Mouse (Mus musculus) monocyte, adult 2 months (primary cell): ENCODE measurements around the gene Palb2.
"Not testable (repeated sequence)": the region's sequence is repeated elsewhere in the genome, so short reads cannot be mapped to it uniquely, and the experiment has no call there.

ENCODE experiments used
- DNase-seq, 2 experiments: peaks; one replicate each; pipeline ENCODE4 v3.0.0; 2022; ENCODE audit warnings: low spot score in 2 of 2, low read depth in 1 of 2

Palb2 gene

GRCm38 (mm10) chr7:122101014-122101746 lies 31.6 kb downstream of the Palb2 start:
- not testable (repeated sequence) for DNase-seq

DNA sequence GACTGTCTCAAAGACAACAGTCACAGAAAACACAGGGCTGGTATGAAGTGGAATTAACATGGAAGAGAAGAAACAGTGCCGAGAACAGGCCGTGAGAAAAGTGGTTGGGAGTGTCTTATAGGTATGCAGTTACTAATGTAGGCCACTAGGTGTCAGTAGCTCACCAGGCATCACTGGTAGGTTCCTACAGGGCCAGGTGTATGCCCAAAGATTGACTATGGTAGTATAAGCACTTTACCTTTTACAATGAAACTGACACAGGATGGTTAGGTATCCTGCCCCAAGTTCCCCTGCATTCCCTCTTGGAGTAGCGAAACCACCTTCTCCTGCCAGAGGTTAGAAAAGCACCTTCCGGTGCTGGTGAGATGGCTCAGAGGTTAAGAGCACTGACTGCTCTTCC lies 33.6 kb downstream of the Palb2 start:
- DNase-seq, result no peak

DNA sequence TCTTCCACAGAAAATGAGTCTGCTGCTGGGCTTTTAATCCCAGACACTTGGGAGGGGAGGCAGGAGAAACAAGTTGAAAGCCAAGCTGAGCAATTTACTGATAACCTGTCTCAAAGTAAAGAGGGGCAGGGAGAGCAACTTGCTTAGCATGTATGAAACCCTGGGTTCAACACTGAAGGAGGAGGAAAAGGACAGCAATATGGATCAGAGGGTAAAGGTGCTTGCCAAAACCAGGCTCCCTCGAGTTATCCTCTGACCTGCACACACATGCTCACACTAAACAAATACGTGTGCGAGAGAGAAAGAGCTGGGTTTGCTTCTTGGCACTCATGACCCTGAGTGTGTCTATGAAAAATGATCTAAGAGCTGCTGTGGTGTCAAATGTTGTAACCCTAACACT lies 34.8 kb downstream of the Palb2 start:
- DNase-seq, result no peak

DNA sequence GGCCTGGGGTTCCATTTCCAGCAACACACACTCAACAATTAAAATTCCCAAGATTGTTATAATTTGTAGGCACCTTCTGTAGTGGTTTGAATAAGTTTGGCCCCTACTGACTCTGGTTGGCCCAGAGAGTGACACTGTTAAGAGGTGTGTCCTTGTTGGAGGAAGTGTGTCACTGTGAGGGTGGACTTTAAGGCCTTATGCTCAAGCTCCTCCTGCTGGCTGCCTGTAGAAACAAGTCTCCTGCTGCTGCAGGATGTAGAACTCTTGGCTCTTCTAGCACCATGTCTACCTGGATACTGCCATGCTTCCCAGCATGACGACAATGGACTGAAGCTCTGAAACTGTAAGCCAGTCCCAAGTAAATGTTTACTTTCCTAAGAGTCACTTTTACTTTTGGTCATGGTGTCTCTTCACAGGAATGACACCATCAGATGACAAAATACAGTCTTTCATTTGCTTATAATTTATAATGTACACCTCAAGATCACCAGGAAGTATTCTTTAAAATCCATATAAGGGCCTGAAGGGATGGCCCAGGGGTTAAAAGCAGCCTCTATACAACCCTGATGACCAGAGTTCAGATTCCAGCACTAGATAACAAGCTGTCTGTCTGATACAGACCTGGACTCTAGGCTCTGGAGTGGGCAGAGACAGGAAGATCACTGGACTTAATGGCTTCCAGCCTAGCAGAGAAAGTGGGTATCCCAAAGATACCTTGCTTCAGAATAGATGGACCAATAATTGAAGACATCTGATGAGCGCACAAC lies 38.0 kb downstream of the Palb2 start:
- no peak for DNase-seq

DNA sequence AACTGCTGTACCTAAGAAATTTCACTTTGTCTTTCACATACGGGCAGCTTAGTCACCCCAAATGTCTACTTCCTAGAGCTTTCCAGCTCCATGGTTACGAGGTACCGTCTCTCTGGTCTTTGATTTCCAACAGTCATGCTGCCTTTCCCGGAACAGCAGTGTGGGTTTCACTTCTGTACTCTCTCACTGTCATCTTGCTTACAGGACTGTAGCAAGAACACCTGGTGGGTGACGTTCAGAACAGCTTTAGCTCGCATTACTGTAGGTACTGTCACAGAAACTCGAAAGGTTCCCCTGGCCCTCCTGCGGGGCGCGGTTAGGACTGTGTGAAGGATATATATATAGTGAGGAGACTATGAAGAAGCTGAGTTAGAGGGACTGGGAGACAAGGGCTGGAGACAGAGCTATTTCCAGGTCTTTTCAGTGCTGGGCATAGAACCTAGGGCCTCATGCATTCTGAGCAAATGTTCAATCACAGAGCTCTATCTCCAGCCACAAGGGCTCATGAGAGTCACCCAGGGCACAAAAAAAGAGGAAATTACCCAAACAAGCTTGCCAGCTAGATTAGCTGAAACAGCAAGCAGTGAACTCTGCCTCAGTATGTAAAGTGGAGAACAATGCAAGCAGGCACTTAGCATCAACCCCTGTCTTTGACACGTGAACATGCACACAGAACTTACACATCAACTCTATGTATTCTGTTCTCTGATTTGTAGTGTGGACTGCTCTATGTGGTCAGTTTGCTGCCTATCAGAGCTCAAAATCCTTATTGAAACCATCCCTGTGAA lies 45.4 kb downstream of the Palb2 start:
- no peak for DNase-seq

GRCm38 (mm10) chr7:122081071-122081470 lies 51.7 kb downstream of the Palb2 start:
- DNase-seq, result no peak

DNA sequence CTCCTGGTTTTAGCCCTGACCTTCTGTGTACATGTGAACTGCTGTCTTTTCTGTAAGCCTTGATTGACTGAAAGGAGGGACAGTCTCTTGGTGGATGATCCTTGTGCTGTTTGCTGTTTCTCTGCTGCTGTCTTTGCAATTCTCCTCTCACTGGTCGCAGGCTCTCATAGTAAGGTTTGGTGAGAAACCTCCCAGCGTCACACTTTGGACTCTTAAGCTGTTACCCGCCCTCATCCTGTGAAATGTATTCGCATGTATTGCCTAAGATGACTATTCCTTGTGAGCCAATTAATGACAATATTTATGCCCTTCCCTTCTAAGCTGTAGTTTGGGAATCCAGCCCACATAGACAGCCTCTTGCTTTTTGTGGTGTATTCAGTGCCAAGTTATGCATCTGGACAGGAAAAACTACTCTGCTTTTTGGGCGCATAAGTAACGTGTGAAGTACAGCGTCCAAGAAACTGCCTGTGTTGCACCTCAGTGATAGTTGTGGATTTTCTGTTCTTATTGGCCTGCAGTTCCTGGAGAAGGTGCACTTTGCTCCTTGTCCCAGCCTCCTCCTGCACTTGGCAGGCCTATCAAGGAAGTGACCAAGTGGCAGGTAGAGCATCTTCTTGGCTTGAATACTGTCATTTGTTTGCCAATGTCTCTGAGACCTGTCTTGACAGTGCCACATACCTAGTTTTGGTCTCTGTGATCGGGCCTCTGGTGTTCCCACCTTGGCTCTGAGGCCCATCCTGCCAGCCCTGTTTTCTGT lies 52.8 kb downstream of the Palb2 start:
- DNase-seq, result no peak

DNA sequence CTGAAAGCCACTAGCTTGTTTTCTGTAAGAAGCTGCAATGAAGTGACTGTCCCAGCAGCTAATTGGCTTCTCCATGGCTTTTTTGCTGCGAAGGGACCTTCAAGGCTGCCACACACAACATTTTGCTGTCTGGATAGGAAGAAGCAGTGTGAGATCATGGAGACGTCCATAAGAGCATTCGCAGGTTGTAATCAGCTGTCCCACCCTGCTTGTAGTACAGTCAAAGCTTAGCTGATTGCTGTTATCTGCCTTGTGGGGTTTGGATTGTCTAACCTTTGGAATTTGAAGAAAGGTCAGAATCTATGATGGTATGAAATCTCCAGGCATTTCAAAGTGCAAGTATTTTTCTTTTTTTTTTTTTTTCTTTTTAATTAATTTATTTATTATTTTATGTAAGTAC lies 58.4 kb downstream of the Palb2 start:
- DNase-seq, result no peak

DNA sequence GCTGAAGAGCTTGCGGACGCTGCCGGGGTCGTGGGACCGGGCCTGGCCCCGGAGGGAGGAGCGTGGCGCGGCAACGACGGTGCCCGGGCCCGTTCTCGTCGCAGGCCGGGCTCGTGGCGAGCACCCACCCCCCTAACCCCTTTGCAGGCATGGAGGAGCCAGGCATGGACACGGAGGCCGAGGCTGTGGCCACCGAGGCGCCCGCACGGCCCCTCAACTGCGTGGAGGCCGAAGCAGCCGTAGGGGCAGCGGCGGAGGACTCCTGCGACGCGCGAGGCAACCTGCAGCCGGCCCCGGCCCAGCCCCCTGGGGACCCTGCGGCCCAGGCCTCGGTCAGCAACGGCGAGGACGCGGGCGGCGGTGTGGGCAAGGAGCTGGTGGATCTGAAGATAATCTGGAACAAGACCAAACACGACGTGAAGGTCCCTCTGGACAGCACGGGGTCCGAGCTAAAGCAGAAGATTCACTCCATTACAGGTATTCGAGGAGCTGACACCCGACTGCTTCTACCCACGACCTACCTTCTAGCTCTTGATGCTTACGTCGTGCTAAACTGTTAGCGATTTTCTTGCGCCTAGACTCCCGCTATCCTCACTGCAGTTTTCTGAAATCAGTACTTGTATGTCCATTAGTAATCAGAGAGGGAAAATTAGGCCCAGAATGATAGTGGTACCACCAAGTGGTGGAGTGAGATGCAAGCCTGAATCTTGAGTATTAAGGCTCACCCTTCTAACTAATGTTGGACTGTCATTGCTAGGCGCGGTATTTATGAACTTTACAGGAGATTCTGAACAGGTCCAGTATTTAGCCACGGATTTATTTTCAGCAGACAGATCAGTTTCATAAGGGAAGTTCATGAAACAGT lies 65.0 kb downstream of the Palb2 start:
- DNase-seq, result no peak

DNA sequence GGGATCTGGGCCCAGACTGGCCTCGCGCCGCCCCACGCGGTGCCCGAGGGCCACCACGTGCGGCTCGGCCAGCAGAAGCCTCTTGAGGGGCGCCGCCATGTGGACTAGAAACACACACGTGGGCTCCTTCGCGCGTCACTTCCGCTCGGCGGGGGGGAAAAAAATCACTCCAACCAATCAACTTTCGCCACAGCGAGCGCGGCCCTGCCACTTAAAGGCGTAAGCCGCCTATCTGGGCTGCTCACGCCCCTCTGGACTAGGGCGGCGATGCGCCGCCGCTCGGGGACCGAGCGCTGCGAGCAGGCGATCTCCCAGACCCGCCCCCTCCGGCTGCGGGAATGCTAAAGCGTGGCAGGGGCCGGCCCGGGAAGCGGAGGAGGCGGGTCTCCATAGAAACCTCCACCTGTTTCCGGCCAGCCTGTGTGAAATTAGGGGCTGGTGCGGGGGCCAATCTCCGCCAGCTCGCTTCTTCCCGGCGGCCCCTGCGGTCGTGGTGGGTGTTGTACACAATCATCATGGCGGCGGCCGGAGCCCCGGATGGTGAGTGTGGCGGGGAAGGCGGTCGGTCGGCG lies 65.8 kb downstream of the Palb2 start, which contains the start of the genes Ubfd1 and Ears2:
Gene Ubfd1, plus strand, starts transcription at position 231 of the 572 bp plus-strand sequence.
Gene Ears2, minus strand, starts transcription at position 319 of the 572 bp plus-strand sequence.
- DNase-seq, result peak; percentile 85 to 93

- no peak for DNase-seq
Measured at GRCm38 (mm10) chr7:122066102-122066944, 66.5 kb downstream of the Palb2 start.

- no peak for DNase-seq
Measured at GRCm38 (mm10) chr7:122065656-122066055, 67.1 kb downstream of the Palb2 start.
